Mouse (Mus musculus) embryonic stem cell, embryonic (primary cell): ENCODE results near the gene Pnkd.

ENCODE experiments used
- CTCF ChIA-PET, 4 experiments: fragments of 300-600 bp in 2 of 4; fragments of 350-600 bp in 2 of 4; sonication (Branson Sonifier 250); formaldehyde crosslinking; loops; one replicate each; lab custom pipeline; 2022; ENCODE audit warnings: inconsistent platforms in 2 of 4; lab: Charles Lee
- POLR2A ChIA-PET, 4 experiments: fragments of 300-600 bp in 2 of 4; fragments of 350-600 bp in 2 of 4; sonication (Branson Sonifier 250); formaldehyde crosslinking; loops; one replicate each; lab custom pipeline; 2022; ENCODE audit warnings: antibody characterized with exemption in 4 of 4, inconsistent platforms in 1 of 4; lab: Charles Lee

Gene Pnkd

DNA sequence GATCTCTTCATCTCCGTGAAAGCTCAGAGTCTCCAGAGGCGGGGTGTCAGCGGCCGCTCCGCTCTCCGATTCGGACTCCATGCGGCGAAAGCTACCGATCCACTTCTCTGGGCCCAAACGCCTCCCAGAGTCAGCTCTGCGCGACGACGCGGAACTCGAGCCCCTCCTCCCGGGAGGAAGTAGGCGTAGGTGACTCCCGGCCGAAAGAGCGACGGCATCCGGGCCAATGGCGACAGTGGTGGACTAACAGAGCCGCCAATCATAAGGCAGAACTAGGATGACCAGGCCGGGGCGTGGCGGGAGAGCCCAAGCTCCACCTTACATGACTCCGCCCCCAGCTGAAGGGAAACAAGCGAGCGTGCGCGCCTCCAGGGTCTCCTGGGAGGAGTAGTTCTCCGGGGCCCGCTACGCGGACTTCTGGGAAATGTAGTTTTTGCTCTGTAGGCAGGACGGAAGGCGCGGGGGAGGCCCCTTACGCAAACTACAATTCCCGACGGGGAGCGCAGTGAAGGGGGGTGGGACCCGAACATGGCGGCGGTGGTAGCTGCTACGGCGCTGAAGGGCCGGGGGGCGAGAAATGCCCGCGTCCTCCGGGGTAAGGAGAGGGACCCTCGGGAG is at the start of gene Pnkd, which contains the start of gene Aamp:
Pnkd (plus strand) TSS at position 388 of the 618 bp plus-strand sequence.
Aamp (minus strand) TSS at position 196 of the 618 bp plus-strand sequence.
- ChIA-PET POLR2A (interaction anchor here (0.6 to 7.3 kb wide), 76 partner anchors 8 to 1703 kb away, joined by 3 to 121 read pairs (median 4); partner anchors contain the start of genes Catip (in 2 of the 4), Tmbim1 (in 2 of the 4), Arpc2 (in 1 of the 4) and Bcs1l (in 1 of the 4)), CTCF (interaction anchor here (0.5 to 4.3 kb wide), 24 partner anchors 10 to 274 kb away, joined by 3 to 23 read pairs (median 4); partner anchors contain the start of gene Catip (in 3 of the 4))

GRCm38 (mm10) chr1:74235938-74236589 is 48.7 kb upstream of the Pnkd start, which contains the start of gene Arpc2:
TSS of gene Arpc2 (plus strand) at chr1:74236084.
- ChIA-PET CTCF (no interaction called here), POLR2A (interaction anchor here in 3 of 4 experiments (0.5 to 8.1 kb wide), 24 partner anchors 8 to 1998 kb away, joined by 3 to 69 read pairs (median 4); partner anchors contain the start of genes Aamp (in 2 of the 3) and Pnkd (in 2 of the 3))

- CTCF ChIA-PET: no interaction called here
- POLR2A ChIA-PET: interaction anchor here in 3 of 4 experiments (0.5 to 8.1 kb wide), 24 partner anchors 8 to 1998 kb away, joined by 3 to 69 read pairs (median 4); partner anchors contain the start of genes Aamp (in 2 of the 3) and Pnkd (in 2 of the 3)
Measured at GRCm38 (mm10) chr1:74236590-74237317, 48.0 kb upstream of the Pnkd start.

DNA sequence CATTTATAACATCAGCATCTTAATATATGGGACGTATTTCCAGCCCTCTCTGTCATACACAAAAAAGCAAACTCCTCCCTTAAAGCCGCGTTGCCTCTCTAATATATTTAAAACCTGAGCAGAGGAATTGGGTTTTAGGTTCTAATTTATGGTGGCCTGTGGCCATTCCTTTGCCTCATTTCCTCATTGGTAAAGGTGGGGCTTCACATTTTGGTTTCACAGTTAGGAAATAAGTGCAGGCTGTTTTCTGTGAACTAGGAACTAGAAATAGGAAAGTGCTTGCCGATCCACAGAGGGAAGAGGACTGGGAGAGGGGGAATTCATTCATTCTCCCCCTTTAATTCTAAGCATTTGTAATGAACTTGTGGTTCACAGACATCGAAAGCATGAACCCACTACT is 47.1 kb upstream of the Pnkd start:
- ChIA-PET POLR2A (interaction anchor here in 2 of 4 experiments (0.6 to 8.1 kb wide), 15 partner anchors 9 to 154 kb away, joined by 3 to 69 read pairs (median 7); partner anchors contain the start of genes Aamp (in 2 of the 2) and Pnkd (in 2 of the 2)), CTCF (no interaction called here)

DNA sequence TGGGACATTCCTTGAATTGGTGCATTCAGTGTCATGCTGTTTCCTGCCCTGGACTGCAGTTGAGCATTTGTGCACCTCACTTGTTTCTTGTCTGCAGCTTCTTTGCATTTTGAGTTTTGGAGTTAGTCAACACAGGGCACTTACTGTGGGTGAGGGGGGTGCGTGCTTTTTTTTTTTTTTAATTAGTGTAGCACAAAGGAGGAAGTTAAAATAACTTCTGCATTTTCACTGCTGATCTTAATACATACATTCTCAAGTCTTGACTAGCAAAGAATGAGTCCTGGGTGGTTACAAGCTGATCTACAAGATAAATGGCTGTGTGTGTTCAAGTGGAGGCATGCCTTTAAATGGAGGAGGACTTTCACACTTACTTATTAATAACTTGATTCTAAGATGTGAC is 46.6 kb upstream of the Pnkd start:
- ChIA-PET POLR2A (interaction anchor here in 2 of 4 experiments (0.6 to 8.1 kb wide), 9 partner anchors 8 to 200 kb away, joined by 3 to 69 read pairs (median 5); partner anchors contain the start of genes Aamp (in 1 of the 2) and Pnkd (in 1 of the 2)), CTCF (interaction anchor here in 1 of 4 experiments (0.7 kb wide), 1 partner anchor 179 kb away, joined by 4 read pairs; no protein-coding TSS in a partner anchor)

GRCm38 (mm10) chr1:74239162-74239561 is 45.6 kb upstream of the Pnkd start:
- CTCF ChIA-PET: interaction anchor here in 3 of 4 experiments (0.6 to 1.4 kb wide), 5 partner anchors 38 to 163 kb away, joined by 3 to 4 read pairs (median 3); no protein-coding TSS in a partner anchor
- POLR2A ChIA-PET: interaction anchor here in 2 of 4 experiments (0.8 to 8.1 kb wide), 13 partner anchors 10 to 263 kb away, joined by 3 to 69 read pairs (median 6); partner anchors contain the start of genes Aamp (in 1 of the 2) and Pnkd (in 1 of the 2)

DNA sequence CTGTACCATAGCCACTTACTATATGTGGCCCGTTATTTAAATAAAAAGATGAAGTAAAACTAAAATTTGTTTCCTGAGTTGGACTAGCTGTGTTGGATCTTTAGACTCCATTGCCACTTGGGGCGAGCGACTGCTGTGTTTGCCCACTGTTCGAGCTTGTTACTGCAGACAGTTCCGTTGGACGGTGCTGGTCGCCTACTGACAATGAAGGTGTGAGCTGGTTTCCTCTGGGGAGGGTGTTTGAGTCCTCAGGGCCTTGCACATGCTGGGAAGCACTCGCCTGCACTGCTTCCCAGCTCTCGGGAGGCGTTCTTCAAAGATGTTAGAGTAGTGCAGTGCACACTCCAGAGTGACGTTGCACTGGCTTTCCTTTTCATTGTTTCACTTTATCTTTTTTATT is 45.1 kb upstream of the Pnkd start:
- CTCF ChIA-PET: interaction anchor here in 3 of 4 experiments (0.5 to 1.4 kb wide), 6 partner anchors 38 to 158 kb away, joined by 3 read pairs; no protein-coding TSS in a partner anchor
- POLR2A ChIA-PET: interaction anchor here in 2 of 4 experiments (0.9 to 8.1 kb wide), 12 partner anchors 9 to 198 kb away, joined by 3 to 69 read pairs (median 6); partner anchors contain the start of genes Aamp (in 1 of the 2) and Pnkd (in 1 of the 2)

- POLR2A ChIA-PET: interaction anchor here in 3 of 4 experiments (0.6 to 8.1 kb wide), 11 partner anchors 9 to 198 kb away, joined by 3 to 69 read pairs (median 6); partner anchors contain the start of genes Aamp (in 1 of the 3) and Pnkd (in 1 of the 3)
- CTCF ChIA-PET: interaction anchor here in 3 of 4 experiments (0.5 to 1.2 kb wide), 4 partner anchors 34 to 157 kb away, joined by 3 to 4 read pairs (median 3); no protein-coding TSS in a partner anchor
Measured at GRCm38 (mm10) chr1:74240311-74240710, 44.4 kb upstream of the Pnkd start.

DNA sequence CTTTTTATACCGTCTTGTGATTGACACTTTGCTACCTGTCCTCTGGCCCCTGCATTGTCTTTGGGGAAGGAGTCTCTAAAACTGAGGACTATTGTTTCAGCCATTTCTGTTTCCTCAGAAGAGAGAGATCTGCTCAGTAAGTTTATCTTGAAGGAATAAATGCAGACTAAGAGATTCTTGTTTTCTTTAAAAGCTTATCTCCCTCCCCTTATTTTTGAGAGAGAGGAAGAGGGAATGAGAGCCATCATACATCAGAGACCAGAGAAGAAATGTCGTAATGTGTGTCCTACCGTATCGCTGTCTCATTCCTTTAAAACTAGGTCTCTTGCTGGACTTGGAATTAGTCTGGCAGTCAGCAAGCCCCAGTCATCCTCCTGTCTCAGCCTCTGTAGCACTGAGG is 43.9 kb upstream of the Pnkd start:
- ChIA-PET CTCF (interaction anchor here in 2 of 4 experiments (1.2 kb wide), 2 partner anchors 35 to 157 kb away, joined by 3 read pairs; no protein-coding TSS in a partner anchor), POLR2A (interaction anchor here in 3 of 4 experiments (0.6 to 9.1 kb wide), 10 partner anchors 8 to 206 kb away, joined by 3 to 69 read pairs (median 6); partner anchors contain the start of genes Aamp (in 1 of the 3) and Pnkd (in 1 of the 3))

DNA sequence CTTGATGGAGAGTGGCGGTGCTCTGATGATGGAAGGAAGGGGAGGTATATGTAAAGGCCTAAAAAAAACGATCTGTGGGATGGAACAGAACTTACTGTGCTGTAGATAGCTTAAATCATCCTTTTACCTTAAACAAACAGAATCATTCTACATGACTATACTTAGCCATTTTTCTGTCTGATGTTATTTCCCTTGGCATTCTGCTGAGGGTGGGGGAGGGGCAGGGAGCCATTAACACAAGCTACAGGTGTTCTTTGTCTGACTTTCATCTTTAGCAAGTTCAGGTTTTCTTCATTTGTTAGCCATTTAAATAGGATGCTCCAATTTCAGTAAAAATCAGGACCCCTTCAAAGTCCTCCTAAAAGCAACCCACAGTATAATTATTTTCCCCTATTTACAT is 39.2 kb upstream of the Pnkd start:
- CTCF ChIA-PET: interaction anchor here in 1 of 4 experiments (1.3 kb wide), 1 partner anchor 17 kb away, joined by 3 read pairs; no protein-coding TSS in a partner anchor

DNA sequence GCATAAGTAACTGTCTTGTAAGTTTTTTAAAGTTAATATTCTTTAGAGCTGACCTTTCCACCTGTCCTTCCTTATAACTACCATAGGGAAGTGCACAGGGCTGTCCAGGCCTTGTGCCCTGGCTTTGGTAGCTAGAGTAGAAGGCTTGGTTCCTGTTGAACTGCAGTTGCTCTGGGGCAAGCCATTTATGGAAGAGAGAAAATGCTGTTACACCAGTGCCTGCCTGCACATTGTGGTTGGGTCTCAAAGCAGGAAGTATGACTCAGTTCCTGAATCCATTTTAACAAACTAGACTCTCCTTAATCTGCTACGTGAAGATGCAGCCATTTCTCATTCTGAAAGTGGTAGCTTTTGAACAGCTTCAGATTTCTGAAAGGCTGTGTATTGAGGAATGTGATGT is 35.9 kb upstream of the Pnkd start:
- ChIA-PET POLR2A (interaction anchor here in 2 of 4 experiments (0.6 to 9.1 kb wide), 13 partner anchors 9 to 254 kb away, joined by 3 to 55 read pairs (median 5); partner anchors contain the start of genes Arpc2 (in 2 of the 2), Aamp (in 1 of the 2) and Pnkd (in 1 of the 2)), CTCF (interaction anchor here in 1 of 4 experiments (1.5 kb wide), 1 partner anchor 148 kb away, joined by 3 read pairs; no protein-coding TSS in a partner anchor)

More for the DNA sequence above, 39.2 kb upstream of the Pnkd start:
- POLR2A ChIA-PET: interaction anchor here in 3 of 4 experiments (0.6 to 9.1 kb wide), 12 partner anchors 8 to 92 kb away, joined by 3 to 55 read pairs (median 4); partner anchors contain the start of genes Aamp (in 2 of the 3) and Pnkd (in 2 of the 3)

GRCm38 (mm10) chr1:74249331-74249980 is 35.3 kb upstream of the Pnkd start:
- CTCF ChIA-PET: interaction anchor here in 1 of 4 experiments (1.5 kb wide), 1 partner anchor 148 kb away, joined by 3 read pairs; no protein-coding TSS in a partner anchor
- POLR2A ChIA-PET: interaction anchor here in 2 of 4 experiments (0.6 to 9.1 kb wide), 16 partner anchors 8 to 253 kb away, joined by 3 to 55 read pairs (median 4); partner anchors contain the start of genes Aamp (in 1 of the 2), Arpc2 (in 1 of the 2) and Pnkd (in 1 of the 2)

- ChIA-PET POLR2A (interaction anchor here in 2 of 4 experiments (0.9 to 5.7 kb wide), 11 partner anchors 8 to 136 kb away, joined by 3 to 54 read pairs (median 4); partner anchors contain the start of genes Aamp (in 1 of the 2), Arpc2 (in 1 of the 2) and Pnkd (in 1 of the 2)), CTCF (interaction anchor here in 1 of 4 experiments (1.5 kb wide), 1 partner anchor 147 kb away, joined by 3 read pairs; no protein-coding TSS in a partner anchor)
Measured at GRCm38 (mm10) chr1:74250096-74250495, 34.6 kb upstream of the Pnkd start.

- POLR2A ChIA-PET: interaction anchor here (0.5 to 7.5 kb wide), 18 partner anchors 9 to 306 kb away, joined by 3 to 69 read pairs (median 4); partner anchors contain the start of genes Aamp (in 2 of the 4), Pnkd (in 2 of the 4) and Arpc2 (in 1 of the 4)
- CTCF ChIA-PET: interaction anchor here in 1 of 4 experiments (1.1 kb wide), 1 partner anchor 60 kb away, joined by 4 read pairs; no protein-coding TSS in a partner anchor
Measured at GRCm38 (mm10) chr1:74255704-74256345, 28.9 kb upstream of the Pnkd start.

GRCm38 (mm10) chr1:74256782-74257181 is 27.9 kb upstream of the Pnkd start:
- ChIA-PET CTCF (interaction anchor here in 1 of 4 experiments (1.0 to 1.4 kb wide), 3 partner anchors 10 to 61 kb away, joined by 4 read pairs; partner anchors contain the start of genes Aamp and Pnkd), POLR2A (interaction anchor here (0.5 to 7.5 kb wide), 34 partner anchors 8 to 307 kb away, joined by 3 to 69 read pairs (median 4); partner anchors contain the start of genes Aamp (in 2 of the 4), Pnkd (in 2 of the 4), Arpc2 (in 1 of the 4) and Tmbim1 (in 1 of the 4))
